Mouse (Mus musculus) liver, embryonic 14.5 days (tissue): ENCODE results near the gene Kdelr3. TPM values are rescaled to one million over a fixed set of nuclear protein-coding genes. Genes with fewer than 3 reads are reported as not detected.

ENCODE experiments used
- ATAC-seq: fragments of 200-750 bp; cut with Nextera tagmentation; 2 replicates; pipeline ENCODE4 v1.8.0; 2017; ENCODE audit warnings: moderate number of reproducible peaks, mild to moderate bottlenecking, moderate library complexity; ENCODE audit not compliant: insufficient read depth
- DNase-seq, 3 experiments: peaks; one replicate each; pipeline ENCODE4 v3.0.0-alpha.2; 2012 to 2013; ENCODE audit warnings: low read depth in 3 of 3, low spot score in 3 of 3
- H3K27ac ChIP-seq: fragments of 300-500 bp; sonication (generic); 2 replicates; pipeline ENCODE4 v1.5.1; 2014; ENCODE audit warnings: moderate library complexity, mild to moderate bottlenecking, control low read depth, inconsistent platforms
- H3K27me3 ChIP-seq: fragments of 300-500 bp; sonication (generic); 2 replicates; pipeline ENCODE4 v1.6.1; 2014; ENCODE audit warnings: mild to moderate bottlenecking, low read length, moderate library complexity; ENCODE audit not compliant: control insufficient read depth, insufficient read depth
- H3K36me3 ChIP-seq: fragments of 300-500 bp; sonication (generic); replicated peaks from 2 replicates; pipeline ENCODE4 v1.6.1; 2014; ENCODE audit warnings: low read depth; ENCODE audit not compliant: control insufficient read depth, insufficient read depth
- H3K4me1 ChIP-seq, 2 experiments: fragments of 200-500 bp in 1 of 2; fragments of 300-500 bp in 1 of 2; sonication (generic) in 1 of 2; replicated peaks; 2 replicates each; pipeline ENCODE4 v1.6.1; 2012 to 2014; ENCODE audit warnings: antibody characterized with exemption in 1 of 2, inconsistent platforms in 1 of 2, low read length in 1 of 2; ENCODE audit not compliant: control insufficient read depth in 2 of 2, insufficient read depth in 2 of 2
- H3K4me2 ChIP-seq: fragments of 300-500 bp; sonication (generic); 2 replicates; pipeline ENCODE4 v1.6.1; 2014; ENCODE audit warnings: low read depth, mild to moderate bottlenecking, control low read depth, moderate library complexity
- H3K4me3 ChIP-seq, 2 experiments: fragments of 200-500 bp in 1 of 2; fragments of 300-500 bp in 1 of 2; sonication (generic) in 1 of 2; 2 replicates each; pipeline ENCODE4 v1.5.1; 2012 to 2014; ENCODE audit warnings: low read depth in 2 of 2, low read length in 2 of 2, mild to moderate bottlenecking in 2 of 2, control low read depth in 1 of 2, inconsistent platforms in 1 of 2, moderate library complexity in 1 of 2; ENCODE audit not compliant: insufficient read depth in 1 of 2
- H3K9ac ChIP-seq: fragments of 300-500 bp; sonication (generic); replicated peaks from 2 replicates; pipeline ENCODE4 v1.6.1; 2014; ENCODE audit warnings: mild to moderate bottlenecking, control low read depth, moderate library complexity
- H3K9me3 ChIP-seq: fragments of 300-500 bp; sonication (generic); 2 replicates; pipeline ENCODE4 v1.6.1; 2016; ENCODE audit warnings: low read length, mixed read lengths; ENCODE audit not compliant: control insufficient read depth
- CTCF ChIP-seq: IDR thresholded peaks from 2 replicates; pipeline ENCODE4 v1.5.1; 2016; ENCODE audit warnings: antibody characterized with exemption, low read depth, control low read depth
- EP300 ChIP-seq: IDR thresholded peaks from 2 replicates; pipeline ENCODE4 v1.6.1; 2016; ENCODE audit warnings: antibody characterized with exemption, low read depth
- WGBS: fragments of 180-500 bp; shearing (Covaris S2); extraction: QIAGEN DNeasy Blood & Tissue Kit; methylation state at CpG from one replicate; pipeline ENCODE4 v1.1.7; 2014; ENCODE audit not compliant: insufficient replicate concordance; 5-methylcytosine and 5-hydroxymethylcytosine counted together
- polyA plus RNA-seq, 2 experiments: library from polyadenylated mRNA; depleted of rRNA in 1 of 2; stranded (reverse) in 1 of 2; unstranded in 1 of 2; fragments of >200 nt; fragmentation: Nextera tagmentation in 1 of 2; extraction: Ambion mirVana in 1 of 2; gene quantifications; 2 replicates each; pipeline versions ENCODE4 v1.2.1 to v1.2.3; 2012 to 2014

Gene Kdelr3
- polyA plus RNA-seq, 2 experiments: 2.6 to 3.2 TPM

DNA sequence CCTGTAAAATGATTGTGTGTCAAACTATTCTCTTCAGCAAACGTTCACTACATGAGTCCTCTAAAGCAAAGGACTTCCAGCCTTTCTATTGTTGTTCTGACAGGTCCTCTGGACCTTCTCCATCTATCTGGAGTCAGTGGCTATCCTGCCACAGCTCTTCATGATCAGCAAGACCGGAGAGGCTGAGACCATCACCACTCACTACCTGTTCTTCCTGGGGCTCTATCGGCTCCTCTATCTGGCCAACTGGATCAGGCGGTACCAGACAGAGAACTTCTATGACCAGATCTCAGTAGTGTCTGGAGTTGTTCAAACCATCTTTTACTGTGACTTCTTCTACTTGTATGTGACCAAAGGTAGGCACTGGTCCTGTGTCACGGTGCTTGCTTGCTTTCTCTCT, 9.4 kb downstream of the Kdelr3 start:
- 79% methylated on average over 5 of the region's 5 CpGs for WGBS
- H3K27ac ChIP-seq: no peak overlapping the region
- no peak for ATAC-seq
- H3K9ac ChIP-seq: no peak overlapping the region
- peaks cover 33% of the 10 kb centered on the region for H3K36me3 ChIP-seq
- no peaks in the 10 kb centered on the region for H3K9me3 ChIP-seq
- TF ChIP-seq CTCF: no peak
- no peak for TF ChIP-seq EP300
- no peaks in the 10 kb centered on the region for H3K4me1 ChIP-seq
- no peak overlapping the region for H3K4me2 ChIP-seq
- no peak for DNase-seq
- H3K27me3 ChIP-seq: no peaks in the 10 kb centered on the region
- H3K4me3 ChIP-seq: no peak overlapping the region

DNA sequence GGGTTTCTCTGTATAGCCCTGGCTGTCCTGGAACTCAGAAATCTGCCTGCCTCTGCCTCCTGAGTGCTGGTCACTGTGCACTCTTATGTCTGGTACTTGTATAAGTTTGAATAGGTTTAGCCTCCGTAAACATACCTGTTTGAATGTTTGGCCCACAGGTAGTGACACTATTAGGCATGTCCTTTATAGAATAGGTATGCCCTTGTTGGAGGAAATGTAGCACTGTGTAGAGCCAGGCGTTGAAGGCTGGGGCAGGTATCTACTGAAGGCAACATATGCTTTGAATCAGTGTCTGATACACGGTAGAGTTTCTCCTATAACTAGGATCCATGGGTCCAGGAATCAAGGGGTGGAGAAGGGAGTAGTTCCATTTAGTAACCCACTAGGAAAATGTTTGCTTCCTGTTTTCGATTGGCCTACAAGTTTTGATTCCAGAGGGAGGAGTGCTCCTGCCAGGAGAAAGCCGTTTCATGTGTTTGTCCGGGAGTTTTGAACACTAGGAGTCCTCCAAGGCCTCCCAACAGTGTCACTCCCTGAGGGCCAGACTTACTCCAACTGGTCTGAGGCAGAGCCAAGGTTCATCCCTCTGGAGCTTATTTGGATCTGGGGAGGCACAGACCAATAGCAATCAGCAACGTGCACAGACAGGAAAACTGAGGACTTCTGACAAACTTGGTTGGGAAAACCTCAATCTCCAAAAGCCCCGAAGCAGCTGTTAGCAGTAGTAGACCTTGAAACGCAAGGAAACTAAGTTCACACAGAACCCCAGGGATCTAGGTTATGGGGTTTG, 10.0 kb downstream of the Kdelr3 start:
- 61% methylated on average over 9 of the region's 9 CpGs for WGBS
- no peak for TF ChIP-seq EP300
- TF ChIP-seq CTCF: no peak
- H3K4me3 ChIP-seq: no peak overlapping the region
- H3K4me2 ChIP-seq: no peak overlapping the region
- H3K9me3 ChIP-seq: no peaks in the 10 kb centered on the region
- DNase-seq (no peak), ATAC-seq (no peak)
- H3K9ac ChIP-seq: no peak overlapping the region
- H3K36me3 ChIP-seq: peaks cover 39% of the 10 kb centered on the region
- no peak overlapping the region for H3K27ac ChIP-seq
- no peaks in the 10 kb centered on the region for H3K27me3 ChIP-seq
- H3K4me1 ChIP-seq: no peaks in the 10 kb centered on the region

GRCm38 (mm10) chr15:79527192-79527591, 11.0 kb downstream of the Kdelr3 start:
- DNase-seq (no peak), ATAC-seq (no peak)

GRCm38 (mm10) chr15:79527991-79528639, 11.9 kb downstream of the Kdelr3 start:
- Histone ChIP-seq H3K4me1 (no peaks in the 10 kb centered on the region), H3K4me2 (no peak overlapping the region), H3K36me3 (peaks cover 59% of the 10 kb centered on the region), H3K9ac (no peak overlapping the region), H3K9me3 (no peaks in the 10 kb centered on the region), H3K27ac (no peak overlapping the region), H3K27me3 (no peaks in the 10 kb centered on the region), H3K4me3 (no peak overlapping the region)
- TF ChIP-seq EP300 (no peak), CTCF (no peak)
- WGBS: 83% methylated on average over 5 of the region's 5 CpGs
- DNase-seq (no peak), ATAC-seq (no peak)

More at GRCm38 (mm10) chr15:79527192-79527591, 11.0 kb downstream of the Kdelr3 start:
- Histone ChIP-seq H3K4me3 (no peak overlapping the region), H3K9me3 (no peaks in the 10 kb centered on the region), H3K27ac (no peak overlapping the region), H3K4me1 (no peaks in the 10 kb centered on the region), H3K36me3 (peaks cover 50% of the 10 kb centered on the region), H3K27me3 (no peaks in the 10 kb centered on the region), H3K9ac (no peak overlapping the region), H3K4me2 (no peak overlapping the region)
- 77% methylated on average over 4 of the region's 4 CpGs for WGBS
- TF ChIP-seq CTCF: no peak
- TF ChIP-seq EP300: no peak

GRCm38 (mm10) chr15:79529935-79530334, 13.7 kb downstream of the Kdelr3 start:
- Histone ChIP-seq H3K4me1 (no peaks in the 10 kb centered on the region), H3K4me2 (no peak overlapping the region), H3K27ac (no peak overlapping the region), H3K27me3 (no peaks in the 10 kb centered on the region), H3K4me3 (no peak overlapping the region), H3K9ac (no peak overlapping the region), H3K9me3 (no peaks in the 10 kb centered on the region), H3K36me3 (peaks cover 77% of the 10 kb centered on the region)
- WGBS: 83% methylated on average over 7 of the region's 7 CpGs
- DNase-seq (no peak), ATAC-seq (peak; percentile 31; the same call in 1 of the 2 replicates)
- TF ChIP-seq EP300: no peak
- TF ChIP-seq CTCF: no peak
